Mouse (Mus musculus) spleen, adult 2 months (tissue): ENCODE data around the gene Parm1.

ENCODE experiments used
- CTCF ChIP-seq: fragments of 200-500 bp; IDR thresholded peaks from 2 replicates; pipeline ENCODE4 v1.5.1; 2011; ENCODE audit warnings: mild to moderate bottlenecking, inconsistent platforms; ENCODE audit not compliant: insufficient read depth, insufficient read length, insufficient replicate concordance; ENCODE audit errors: extremely low read depth
- POLR2A ChIP-seq: fragments of 200-500 bp; IDR thresholded peaks from 2 replicates; pipeline ENCODE4 v1.6.1; 2011; ENCODE audit warnings: low read depth, low read length, inconsistent platforms

DNA sequence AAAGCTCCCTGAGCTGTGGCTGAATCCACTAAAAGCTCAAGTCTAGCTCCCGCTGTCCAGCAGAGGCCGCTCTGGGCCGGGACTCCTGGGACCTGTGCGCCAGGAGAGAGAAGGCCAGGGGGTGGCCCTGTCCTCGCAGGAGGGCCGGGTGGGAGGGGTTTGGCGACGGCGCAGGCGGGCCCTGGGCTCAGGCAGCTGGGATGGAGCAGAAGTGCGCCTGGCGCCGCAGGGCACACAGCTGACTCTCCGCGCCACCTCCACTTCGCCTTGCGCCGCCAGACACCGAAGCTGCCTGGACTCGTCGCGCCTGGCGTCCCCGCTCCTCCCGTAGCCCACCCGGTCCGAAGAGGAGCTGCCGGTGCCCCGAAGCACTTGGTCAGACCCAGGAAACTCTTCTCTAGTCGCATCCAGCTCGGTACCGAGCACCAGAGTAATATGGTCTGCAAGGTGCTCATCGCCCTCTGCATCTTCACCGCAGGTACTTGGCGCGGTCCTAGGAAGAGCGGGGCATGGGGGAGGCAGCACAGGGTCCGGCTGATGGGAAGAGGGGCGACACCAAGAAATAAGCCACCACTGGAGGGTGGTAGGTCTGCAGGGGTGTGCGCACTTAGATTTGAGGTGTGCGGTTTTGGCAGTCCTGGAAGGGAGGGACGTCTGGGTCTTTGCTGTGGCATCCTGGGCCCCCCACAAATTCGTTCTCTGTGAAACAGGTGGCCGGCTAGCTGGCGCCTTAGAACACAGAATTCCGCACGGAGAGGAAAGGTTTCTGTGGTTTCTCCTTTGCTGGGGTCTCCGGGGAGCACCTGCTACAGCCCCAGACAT, at the start of gene Parm1:
- no peak for TF ChIP-seq POLR2A
- 0 out of 2 replicates have a peak, but pooled peaks have one; percentile 15 for TF ChIP-seq CTCF
